Mouse (Mus musculus) liver, embryonic 11.5 days (tissue): Measurements from ENCODE around the gene Armc9. TPM values are rescaled to one million over a fixed set of nuclear protein-coding genes. Genes with fewer than 3 reads are reported as not detected.

ENCODE experiments used
- ATAC-seq: fragments of 200-750 bp; cut with Nextera tagmentation; replicated peaks from 2 replicates; pipeline ENCODE4 v1.8.0; 2017; ENCODE audit warnings: moderate number of reproducible peaks, mild to moderate bottlenecking, moderate TSS enrichment, moderate library complexity; ENCODE audit not compliant: low FRiP score
- DNase-seq: peaks from one replicate; pipeline ENCODE4 v3.0.0-alpha.2; 2017; ENCODE audit warnings: low spot score
- H3K27ac ChIP-seq: fragments of 300-500 bp; sonication (generic); 2 replicates; pipeline ENCODE4 v1.5.1; 2014; ENCODE audit warnings: mild to moderate bottlenecking, low read depth, low read length, control low read depth
- H3K27me3 ChIP-seq: fragments of 300-500 bp; sonication (generic); replicated peaks from 2 replicates; pipeline ENCODE4 v1.6.1; 2014; ENCODE audit warnings: low read length, mixed read lengths; ENCODE audit not compliant: control insufficient read depth, insufficient read depth
- H3K36me3 ChIP-seq: fragments of 300-500 bp; sonication (generic); 2 replicates; pipeline ENCODE4 v1.6.1; 2014; ENCODE audit warnings: mild to moderate bottlenecking, low read length, moderate library complexity, mixed read lengths; ENCODE audit not compliant: control insufficient read depth, insufficient read depth
- H3K4me1 ChIP-seq: fragments of 300-500 bp; sonication (generic); replicated peaks from 2 replicates; pipeline ENCODE4 v1.6.1; 2014; ENCODE audit warnings: low read length, mixed read lengths; ENCODE audit not compliant: control insufficient read depth, insufficient read depth
- H3K4me2 ChIP-seq: fragments of 300-500 bp; sonication (generic); 2 replicates; pipeline ENCODE4 v1.6.1; 2014; ENCODE audit warnings: mild to moderate bottlenecking, control low read depth, moderate library complexity
- H3K4me3 ChIP-seq: fragments of 300-500 bp; sonication (generic); 2 replicates; pipeline ENCODE4 v1.5.1; 2014; ENCODE audit warnings: low read depth, low read length, control low read depth
- H3K9ac ChIP-seq: fragments of 300-500 bp; sonication (generic); 2 replicates; pipeline ENCODE4 v1.6.1; 2014; ENCODE audit warnings: low read depth, low read length, control low read depth
- H3K9me3 ChIP-seq: fragments of 300-500 bp; sonication (generic); 2 replicates; pipeline ENCODE4 v1.6.1; 2016; ENCODE audit warnings: low read length, inconsistent platforms, mixed read lengths; ENCODE audit not compliant: control insufficient read depth
- WGBS: fragments of 180-500 bp; shearing (Covaris S2); extraction: QIAGEN DNeasy Blood & Tissue Kit; methylation state at CpG from one replicate; pipeline ENCODE4 v1.1.7; 2014; 5-methylcytosine and 5-hydroxymethylcytosine counted together
- polyA plus RNA-seq: library from polyadenylated mRNA; unstranded; fragments of >200 nt; fragmentation: Nextera tagmentation; extraction: Ambion mirVana; gene quantifications from 2 replicates; pipeline ENCODE4 v1.2.1, GENCODE M21; 2014

Armc9 gene
- polyA plus RNA-seq, 1 experiment from 2014 or later, result 28.7 TPM

GRCm38 (mm10) chr1:86143165-86143564, 11.4 kb upstream of the Armc9 start:
- Histone ChIP-seq H3K4me3 (no peak overlapping the region), H3K36me3 (peaks cover 8% of the 10 kb centered on the region; the same call in 1 of the 2 replicates), H3K27me3 (no peaks in the 10 kb centered on the region), H3K4me1 (no peaks in the 10 kb centered on the region; the same call in 1 of the 2 replicates), H3K9me3 (no peaks in the 10 kb centered on the region), H3K9ac (no peak overlapping the region), H3K27ac (no peak overlapping the region), H3K4me2 (no peak overlapping the region)
- ATAC-seq (no peak), DNase-seq (no peak)
- WGBS, result 68% methylated on average over 4 of the region's 4 CpGs

GRCm38 (mm10) chr1:86144001-86144944, 10.3 kb upstream of the Armc9 start:
- Histone ChIP-seq H3K9ac (no peak overlapping the region), H3K4me2 (no peak overlapping the region), H3K9me3 (no peaks in the 10 kb centered on the region), H3K36me3 (peaks cover 4% of the 10 kb centered on the region; the same call in 1 of the 2 replicates), H3K4me3 (no peak overlapping the region), H3K27me3 (no peaks in the 10 kb centered on the region), H3K4me1 (no peaks in the 10 kb centered on the region; the same call in 1 of the 2 replicates), H3K27ac (no peak overlapping the region)
- WGBS, result 77% methylated on average over 21 of the region's 21 CpGs
- ATAC-seq (no peak), DNase-seq (no peak)

- no peaks in the 10 kb centered on the region for H3K27me3 ChIP-seq
- DNase-seq (no peak), ATAC-seq (no peak)
- no peaks in the 10 kb centered on the region for H3K9me3 ChIP-seq
- no peak overlapping the region for H3K4me2 ChIP-seq
- no peaks in the 10 kb centered on the region for H3K36me3 ChIP-seq
- no peaks in the 10 kb centered on the region; the same call in 1 of the 2 replicates for H3K4me1 ChIP-seq
- H3K27ac ChIP-seq, result no peak overlapping the region
- H3K4me3 ChIP-seq, result no peak overlapping the region
- WGBS, result 83% methylated on average over 5 of the region's 5 CpGs
- no peak overlapping the region for H3K9ac ChIP-seq
Observed at GRCm38 (mm10) chr1:86146293-86146692, 8.3 kb upstream of the Armc9 start.

- no peak for ATAC-seq
- Histone ChIP-seq H3K27me3 (no peaks in the 10 kb centered on the region), H3K36me3 (no peaks in the 10 kb centered on the region), H3K9me3 (no peaks in the 10 kb centered on the region), H3K27ac (no peak overlapping the region), H3K4me1 (no peaks in the 10 kb centered on the region; the same call in 1 of the 2 replicates), H3K9ac (no peak overlapping the region), H3K4me2 (no peak overlapping the region), H3K4me3 (no peak overlapping the region)
- no peak for DNase-seq
- WGBS, result 61% methylated on average over 5 of the region's 5 CpGs
Observed at GRCm38 (mm10) chr1:86147557-86147956, 7.0 kb upstream of the Armc9 start.

- ATAC-seq (no peak), DNase-seq (no peak)
- H3K9ac ChIP-seq, result no peak overlapping the region
- no peaks in the 10 kb centered on the region for H3K9me3 ChIP-seq
- H3K4me2 ChIP-seq, result no peak overlapping the region
- no peak overlapping the region for H3K4me3 ChIP-seq
- no peak overlapping the region for H3K27ac ChIP-seq
- H3K36me3 ChIP-seq, result no peaks in the 10 kb centered on the region
- no peaks in the 10 kb centered on the region for H3K27me3 ChIP-seq
- WGBS, result 83% methylated on average over 9 of the region's 9 CpGs
- no peaks in the 10 kb centered on the region for H3K4me1 ChIP-seq
Observed at GRCm38 (mm10) chr1:86148161-86148560, 6.4 kb upstream of the Armc9 start.

- DNase-seq (no peak), ATAC-seq (no peak)
- Histone ChIP-seq H3K9me3 (no peaks in the 10 kb centered on the region), H3K27me3 (no peaks in the 10 kb centered on the region), H3K36me3 (no peaks in the 10 kb centered on the region), H3K4me2 (no peak overlapping the region), H3K9ac (no peak overlapping the region), H3K27ac (no peak overlapping the region), H3K4me1 (peaks cover 17% of the 10 kb centered on the region), H3K4me3 (no peak overlapping the region)
- 64% methylated on average over 6 of the region's 6 CpGs for WGBS
Observed at GRCm38 (mm10) chr1:86150929-86151328, 3.7 kb upstream of the Armc9 start.

- Histone ChIP-seq H3K27me3 (no peaks in the 10 kb centered on the region), H3K4me1 (peaks cover 19% of the 10 kb centered on the region), H3K4me3 (no peak overlapping the region), H3K27ac (no peak overlapping the region), H3K36me3 (no peaks in the 10 kb centered on the region), H3K9me3 (no peaks in the 10 kb centered on the region), H3K9ac (no peak overlapping the region), H3K4me2 (no peak overlapping the region)
- WGBS, result 72% methylated on average over 7 of the region's 7 CpGs
- ATAC-seq (no peak), DNase-seq (no peak)
Observed at GRCm38 (mm10) chr1:86151376-86151775, 3.2 kb upstream of the Armc9 start.

- ATAC-seq, result no peak
- H3K27me3 ChIP-seq, result no peaks in the 10 kb centered on the region
- no peak for DNase-seq
- H3K4me3 ChIP-seq, result no peak overlapping the region
- H3K4me2 ChIP-seq, result no peak overlapping the region
- H3K27ac ChIP-seq, result no peak overlapping the region
- H3K9ac ChIP-seq, result no peak overlapping the region
- H3K9me3 ChIP-seq, result no peaks in the 10 kb centered on the region
- WGBS, result 77% methylated on average over 1 of the region's 1 CpGs
- H3K4me1 ChIP-seq, result peaks cover 19% of the 10 kb centered on the region
- no peaks in the 10 kb centered on the region for H3K36me3 ChIP-seq
Observed at GRCm38 (mm10) chr1:86152618-86153017, 2.0 kb upstream of the Armc9 start.

GRCm38 (mm10) chr1:86154824-86155164, 214 bp downstream of the Armc9 start:
- Histone ChIP-seq H3K4me2 (peak overlapping the region; percentile 87), H3K9me3 (no peaks in the 10 kb centered on the region), H3K9ac (peak overlapping the region; percentile 67), H3K27me3 (no peaks in the 10 kb centered on the region), H3K4me3 (peak overlapping the region; percentile 76), H3K27ac (peak overlapping the region; percentile 52; the same call in 1 of the 2 replicates), H3K36me3 (no peaks in the 10 kb centered on the region), H3K4me1 (peaks cover 22% of the 10 kb centered on the region)
- 2% methylated on average over 18 of the region's 18 CpGs for WGBS
- ATAC-seq (peak; percentile 34), DNase-seq (no peak)
